Mouse (Mus musculus): ENCODE results near the gene Vti1a.

The Vti1a gene

GRCm38 (mm10) chr19:55316109-55316714 is at the start of gene Vti1a:
Vti1a (plus strand) TSS chr19:55316295.
- DNase-seq (ENCODE audit: low spot score), result peak; percentile 78

DNA sequence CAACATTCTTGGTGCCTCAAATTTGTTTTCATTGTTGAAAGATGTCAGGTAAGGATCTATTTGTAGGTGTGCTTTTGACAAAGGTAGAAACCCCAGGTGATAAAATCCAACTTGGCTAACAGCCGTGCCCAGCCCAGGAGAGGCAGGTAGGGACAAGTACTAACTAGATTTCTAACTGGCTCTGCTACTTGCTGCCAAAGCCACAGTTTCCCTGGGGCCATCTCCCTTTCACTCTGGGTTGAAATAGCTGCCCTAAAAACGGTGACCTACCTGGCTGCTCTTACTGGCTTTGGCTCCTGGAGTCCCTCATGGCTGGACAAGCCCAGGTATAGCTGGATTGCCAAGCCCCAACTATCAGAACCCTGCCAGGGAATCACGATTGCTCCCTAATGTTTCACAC is 49.3 kb upstream of the Vti1a start:
- DNase-seq (ENCODE audit: low spot score), result no peak

- no peak for DNase-seq (ENCODE audit: low spot score)
Measured at GRCm38 (mm10) chr19:55268150-55268549, 47.9 kb upstream of the Vti1a start.

- DNase-seq (ENCODE audit: low spot score), result no peak
Measured at GRCm38 (mm10) chr19:55269051-55269450, 47.0 kb upstream of the Vti1a start.

DNA sequence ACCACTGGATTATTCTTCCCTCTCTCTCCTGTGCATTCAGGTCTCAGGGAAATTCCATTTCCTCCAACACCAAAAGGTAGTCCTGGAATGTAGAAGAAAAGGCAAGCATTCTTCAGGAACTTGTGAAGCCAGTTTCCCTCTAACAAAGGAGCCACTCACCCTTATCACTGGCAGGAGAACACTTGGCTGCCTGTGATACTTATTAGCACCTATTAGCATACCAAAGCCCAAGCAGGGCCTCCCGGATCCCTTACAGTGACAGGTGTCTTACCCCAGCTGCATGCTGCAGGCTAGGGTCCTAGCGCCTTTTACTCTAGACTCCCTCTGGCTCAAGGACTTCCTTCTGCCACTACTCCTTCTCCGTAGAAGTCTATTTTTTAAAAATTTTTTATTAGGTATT is 44.6 kb upstream of the Vti1a start:
- DNase-seq (ENCODE audit: low spot score), result no peak

- DNase-seq (ENCODE audit: low spot score), result no peak
Measured at GRCm38 (mm10) chr19:55273340-55273739, 42.8 kb upstream of the Vti1a start.

GRCm38 (mm10) chr19:55276100-55276499 is 40.0 kb upstream of the Vti1a start:
- no peak for DNase-seq (ENCODE audit: low spot score)

DNA sequence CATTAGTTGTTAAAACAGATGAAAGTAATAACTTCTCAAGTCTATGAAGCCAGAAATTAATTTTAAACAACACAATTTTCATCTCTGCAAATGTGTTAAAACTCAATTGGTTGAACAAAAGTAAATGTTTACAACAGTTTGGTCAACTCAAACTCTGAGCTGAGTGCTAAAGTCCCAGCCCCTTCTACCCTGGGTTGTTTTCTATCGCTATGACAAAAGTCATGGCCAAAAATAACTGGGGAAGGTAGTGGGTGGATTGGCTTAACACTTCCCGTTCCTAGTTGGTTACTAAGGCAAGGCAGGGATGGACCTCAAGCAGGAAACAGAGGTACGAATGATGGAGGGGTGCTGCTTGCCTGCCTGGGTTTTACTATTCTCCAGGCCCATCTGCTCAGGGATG is 39.3 kb upstream of the Vti1a start:
- DNase-seq (ENCODE audit: low spot score), result no peak

- DNase-seq (ENCODE audit: low spot score), result no peak
Measured at GRCm38 (mm10) chr19:55284093-55284492, 32.0 kb upstream of the Vti1a start.

DNA sequence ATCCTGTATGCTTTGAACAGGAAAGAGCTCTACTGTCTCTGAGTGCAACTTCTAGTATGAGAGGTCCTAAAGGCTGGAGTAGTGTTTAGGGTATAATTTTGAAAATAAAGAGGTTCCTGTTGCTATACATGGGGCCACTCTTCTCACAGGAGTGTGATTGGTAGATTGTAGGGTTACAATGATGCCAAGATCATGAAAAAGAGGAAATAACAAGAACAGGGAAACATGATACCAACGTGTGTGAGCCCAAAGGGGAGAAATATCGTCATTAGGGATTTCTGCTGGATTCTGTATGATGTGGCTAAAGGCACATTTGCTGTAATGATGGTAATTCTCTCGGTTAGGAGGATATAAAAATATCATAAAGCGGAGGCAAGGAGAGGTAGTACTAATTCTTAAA is 30.1 kb upstream of the Vti1a start:
- DNase-seq (ENCODE audit: low spot score), result no peak

- no peak for DNase-seq (ENCODE audit: low spot score)
Measured at GRCm38 (mm10) chr19:55288974-55289373, 27.1 kb upstream of the Vti1a start.

GRCm38 (mm10) chr19:55290621-55291270 is 25.3 kb upstream of the Vti1a start:
- DNase-seq (ENCODE audit: low spot score), result no peak

GRCm38 (mm10) chr19:55292210-55292850 is 23.8 kb upstream of the Vti1a start:
- DNase-seq (ENCODE audit: low spot score), result no peak

DNA sequence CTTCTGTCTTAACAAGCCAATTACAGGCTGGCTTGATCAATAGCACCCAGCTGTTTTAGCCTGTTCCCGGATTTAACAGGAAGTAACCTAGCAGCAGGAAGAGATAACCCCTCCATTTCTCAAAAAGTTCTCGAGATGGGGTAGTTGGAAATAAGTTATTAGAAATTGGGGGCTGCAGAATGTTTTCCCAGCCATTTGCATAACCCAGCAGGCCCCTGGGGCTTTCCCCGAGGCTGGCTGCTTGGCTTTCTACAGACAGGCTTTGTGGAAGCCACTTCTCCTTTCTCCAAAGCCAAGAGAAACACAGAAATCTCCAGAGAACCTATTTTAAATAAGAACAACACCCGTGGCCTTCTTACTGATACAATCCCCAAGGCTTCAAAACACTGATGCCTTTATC is 22.9 kb upstream of the Vti1a start:
- no peak for DNase-seq (ENCODE audit: low spot score)

- DNase-seq (ENCODE audit: low spot score), result no peak
Measured at GRCm38 (mm10) chr19:55295075-55295474, 21.0 kb upstream of the Vti1a start.

GRCm38 (mm10) chr19:55295556-55295955 is 20.5 kb upstream of the Vti1a start:
- no peak for DNase-seq (ENCODE audit: low spot score)

DNA sequence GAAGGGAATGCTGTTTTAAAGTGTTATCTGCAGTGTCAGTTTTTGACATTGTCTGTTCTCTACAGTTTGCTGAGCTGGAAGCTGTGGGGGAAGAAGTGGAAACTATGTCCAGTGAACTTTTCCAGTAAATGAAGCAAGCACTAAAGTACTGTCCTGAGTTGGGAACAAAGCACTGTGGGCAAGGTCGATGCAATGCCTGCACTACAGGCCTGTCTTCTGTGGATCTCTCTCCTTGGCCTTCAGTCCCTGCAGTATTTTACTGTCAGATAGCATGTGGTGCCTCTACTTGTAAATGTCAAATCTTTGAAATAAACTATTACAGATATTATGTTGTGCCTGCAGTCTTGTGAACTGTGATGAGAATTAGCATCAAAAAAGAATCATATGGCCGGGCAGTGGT is 19.8 kb upstream of the Vti1a start:
- DNase-seq (ENCODE audit: low spot score), result no peak

DNA sequence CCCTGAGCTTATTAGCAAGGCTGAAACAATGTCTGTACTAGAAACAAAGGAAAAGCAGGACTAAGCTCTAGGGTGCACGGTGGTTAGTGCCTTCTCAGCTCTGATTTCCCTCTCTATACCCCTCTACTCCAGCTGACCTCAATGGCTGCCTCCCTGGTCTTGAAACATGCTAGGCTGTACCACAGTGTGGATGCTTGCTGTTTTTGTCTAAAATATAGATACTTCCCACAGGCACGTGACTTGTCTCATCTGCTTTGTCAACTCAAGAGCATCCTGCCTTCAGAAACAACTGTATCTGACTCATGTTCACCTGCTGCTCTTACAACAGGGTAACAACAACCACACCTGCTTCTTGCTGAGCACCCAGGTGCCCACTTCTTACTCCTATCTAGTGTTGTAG is 18.6 kb upstream of the Vti1a start:
- no peak for DNase-seq (ENCODE audit: low spot score)

- DNase-seq (ENCODE audit: low spot score), result no peak
Measured at GRCm38 (mm10) chr19:55297961-55298360, 18.1 kb upstream of the Vti1a start.

DNA sequence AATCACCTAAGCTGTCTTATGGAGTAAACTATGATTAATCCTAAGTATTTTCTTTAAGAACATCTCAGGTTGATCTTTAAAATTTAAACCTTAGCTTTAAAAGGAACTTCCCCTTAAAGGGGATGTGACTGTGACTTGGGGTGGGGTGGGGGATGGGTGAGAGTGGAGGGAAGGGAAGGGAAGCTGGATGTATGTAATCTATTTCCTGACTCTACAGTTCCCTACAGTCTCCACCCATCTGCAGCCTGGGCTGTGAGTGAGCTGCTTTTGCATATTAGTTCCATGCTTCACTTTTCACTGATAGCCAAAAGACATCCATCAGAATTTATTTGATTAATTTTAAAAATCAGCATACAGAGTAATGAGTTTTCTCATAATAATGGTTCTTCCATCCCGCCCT is 16.7 kb upstream of the Vti1a start:
- no peak for DNase-seq (ENCODE audit: low spot score)

GRCm38 (mm10) chr19:55300525-55300924 is 15.6 kb upstream of the Vti1a start:
- DNase-seq (ENCODE audit: low spot score), result no peak

DNA sequence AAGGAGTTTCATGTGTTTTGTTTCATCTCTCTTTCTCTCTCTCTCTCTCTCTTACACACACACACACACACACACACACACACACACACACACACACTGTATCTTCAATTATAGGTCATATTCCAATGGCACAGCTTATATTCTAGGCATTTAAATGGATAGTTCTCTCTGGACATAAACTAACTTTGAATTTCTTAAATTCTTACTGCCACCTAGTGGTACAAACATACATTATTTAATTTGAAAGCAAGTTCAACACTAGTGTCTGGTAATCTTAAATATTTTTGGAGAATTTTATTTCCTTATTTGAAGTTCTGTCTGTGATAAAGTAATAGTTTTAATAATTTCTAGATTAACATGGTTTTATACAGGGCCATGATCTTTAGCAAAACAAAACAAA is 11.1 kb upstream of the Vti1a start:
- DNase-seq (ENCODE audit: low spot score), result no peak

DNA sequence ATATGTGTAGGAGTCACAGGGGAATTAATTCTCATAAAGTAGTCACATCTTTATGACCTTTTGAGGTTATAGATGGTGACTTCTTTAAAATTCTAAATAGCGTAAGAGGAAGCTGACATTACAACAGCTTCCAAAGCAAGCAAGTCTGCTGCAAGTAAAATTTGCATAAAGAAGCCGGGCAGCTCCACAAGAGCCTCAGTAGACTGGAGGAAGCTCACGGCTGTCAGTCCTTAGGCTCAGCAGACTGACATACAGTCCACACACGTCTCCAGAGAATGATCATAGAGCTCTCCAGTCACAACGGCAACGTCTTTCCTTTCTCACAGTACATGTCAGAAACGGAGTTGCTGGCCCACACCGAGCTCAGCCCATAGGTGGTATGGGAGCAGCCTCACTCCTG is 4.2 kb upstream of the Vti1a start:
- no peak for DNase-seq (ENCODE audit: low spot score)

DNA sequence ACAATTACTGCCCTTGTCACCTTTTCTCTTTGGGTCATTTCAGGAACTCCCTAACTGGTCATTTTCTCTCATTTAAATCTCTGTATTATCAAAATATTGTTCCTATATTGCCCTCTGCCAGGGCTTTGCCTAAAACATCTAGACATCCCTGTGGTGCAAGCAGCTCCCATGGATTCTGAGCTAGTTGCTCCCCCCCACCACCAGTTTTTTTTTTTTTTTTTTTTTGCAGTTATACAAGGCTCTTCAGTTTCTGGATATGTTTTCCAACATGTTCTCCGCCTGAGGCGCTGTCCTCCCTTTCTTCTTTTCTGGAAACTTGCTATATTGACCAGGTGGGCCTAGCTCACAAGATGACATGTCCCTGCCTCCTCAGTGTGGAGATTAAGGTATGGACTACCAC is 2.4 kb upstream of the Vti1a start:
- no peak for DNase-seq (ENCODE audit: low spot score)

All from ovary, adult 18-20 months (tissue).